Mouse (Mus musculus): ENCODE data around the gene Tigd2.
"Not testable (repeated sequence)": the region's sequence is repeated elsewhere in the genome, so short reads cannot be mapped to it uniquely, and the experiment has no call there.

The Tigd2 gene

DNA sequence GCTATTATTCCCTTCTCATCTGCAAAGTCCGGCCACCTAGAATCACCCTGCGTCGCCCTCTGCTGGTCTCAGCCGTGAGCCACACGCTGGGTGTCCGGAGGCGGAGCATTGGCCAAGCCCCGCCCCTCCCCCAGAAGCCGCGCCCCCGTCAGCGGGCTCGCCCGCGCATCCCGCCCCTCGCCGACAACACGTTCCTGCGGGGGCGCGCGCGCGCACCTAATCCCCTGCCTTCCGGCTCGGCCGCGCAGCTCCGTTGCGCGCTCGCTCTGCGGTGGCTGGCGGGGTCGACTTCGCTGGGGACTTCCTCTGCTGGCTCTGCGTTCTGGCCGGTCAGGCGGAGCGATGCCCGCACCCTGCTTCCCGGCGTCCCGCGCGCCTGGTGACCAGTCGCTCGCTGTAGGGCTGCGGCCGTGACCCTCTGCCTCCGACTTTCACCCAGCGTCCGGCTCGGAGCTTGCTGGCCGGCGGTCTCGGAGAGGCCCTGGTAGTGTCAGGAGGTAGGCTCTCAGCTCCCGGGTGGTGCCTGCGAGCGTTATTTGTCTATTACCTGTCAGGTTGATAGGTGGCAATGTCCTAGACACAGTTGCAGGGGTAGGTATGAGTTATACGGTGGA, at the start of gene Tigd2:
Gene Tigd2, plus strand, starts transcription at position 186 of the 614 bp plus-strand sequence.
- peak; percentile 93 for DNase-seq (ENCODE audit: extremely low spot score)

DNA sequence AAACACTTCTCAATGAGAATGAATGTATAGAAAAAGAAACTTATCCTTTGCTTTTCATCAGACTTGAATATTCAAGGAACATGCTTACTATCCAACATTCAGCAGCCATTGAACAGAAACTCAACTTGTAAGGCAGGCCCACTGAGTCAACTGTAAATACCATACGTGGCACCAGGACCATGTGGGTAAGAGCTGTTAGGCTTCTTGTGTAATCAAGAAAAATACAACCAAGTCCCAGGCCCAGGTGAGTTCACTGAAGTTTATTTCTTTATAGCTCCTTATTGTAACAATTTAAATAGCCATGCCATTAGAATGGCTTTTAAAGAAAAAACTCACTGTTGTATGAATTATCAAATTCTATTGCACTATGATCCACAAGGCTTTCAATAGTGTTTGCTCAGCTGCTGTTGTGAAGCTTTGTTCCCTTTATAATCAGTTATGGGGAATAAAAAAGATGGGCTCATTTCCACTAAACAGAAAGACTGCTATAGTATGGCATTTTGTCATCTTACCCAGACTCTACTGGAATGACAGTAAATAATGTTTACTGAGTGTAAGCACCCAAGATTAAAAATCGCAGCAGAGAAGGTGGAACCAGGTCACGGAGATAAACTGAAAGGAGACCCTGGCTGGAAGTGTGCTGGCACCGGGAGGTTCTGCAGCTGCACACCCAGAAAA, 46.7 kb upstream of the Tigd2 start:
- DNase-seq (ENCODE audit: extremely low spot score), result no peak

DNA sequence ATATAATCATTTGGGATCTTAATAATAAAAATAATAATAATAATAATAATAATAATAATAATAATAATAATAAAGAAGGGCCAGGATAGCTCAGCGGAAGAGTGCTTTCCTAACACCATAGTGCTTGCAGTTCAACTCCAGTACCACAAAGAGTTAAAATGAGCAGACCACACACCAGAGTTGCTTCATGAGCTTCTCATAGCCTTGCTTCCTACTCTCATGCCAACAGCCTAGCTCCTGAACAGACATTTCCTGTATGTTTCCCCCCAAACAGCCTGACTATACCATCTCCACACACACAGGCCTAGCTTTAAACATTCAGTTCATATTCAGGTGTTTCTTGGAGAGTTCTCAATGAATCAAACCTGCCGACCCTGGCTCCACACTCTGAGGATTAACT, 45.8 kb upstream of the Tigd2 start:
- DNase-seq (ENCODE audit: extremely low spot score), result no peak

DNA sequence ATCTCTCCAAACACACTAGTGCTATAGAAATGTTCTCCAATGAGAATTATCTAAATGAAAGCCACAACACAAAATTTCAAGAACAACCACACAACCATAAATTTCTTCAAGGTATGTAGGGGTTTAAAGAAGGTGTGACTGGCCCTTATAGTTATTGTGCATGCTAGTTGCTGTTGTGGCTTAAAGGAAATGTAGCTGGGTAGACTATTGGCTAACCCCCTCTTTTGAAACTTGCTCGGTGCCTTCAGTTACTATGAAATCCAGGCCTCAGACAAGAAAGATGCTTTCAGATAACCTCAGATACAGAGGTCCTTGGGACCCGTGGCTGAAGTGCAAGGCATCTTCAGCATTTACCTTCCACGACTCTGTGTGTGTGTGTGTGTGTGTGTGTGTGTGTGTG, 45.3 kb upstream of the Tigd2 start:
- no peak for DNase-seq (ENCODE audit: extremely low spot score)

DNA sequence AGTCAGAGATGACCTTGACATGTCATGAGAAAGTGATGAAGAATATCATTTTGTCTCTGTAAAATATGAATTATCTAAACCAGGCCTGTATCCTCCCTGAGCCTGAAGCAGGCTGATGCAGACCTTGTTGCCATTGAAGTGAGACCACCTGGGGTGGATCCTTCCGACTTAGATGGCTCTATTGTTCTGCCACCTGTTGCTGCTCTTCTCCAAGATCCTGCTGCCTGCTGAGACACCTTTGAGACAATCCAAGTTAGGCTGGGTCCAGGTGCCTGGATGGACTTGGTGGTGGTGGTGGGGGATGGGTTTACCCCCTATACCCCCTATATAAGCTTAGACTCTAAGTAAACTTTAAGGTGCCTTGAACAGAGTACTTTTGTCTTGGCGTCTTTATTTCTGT, 39.7 kb upstream of the Tigd2 start:
- no peak for DNase-seq (ENCODE audit: extremely low spot score)

DNA sequence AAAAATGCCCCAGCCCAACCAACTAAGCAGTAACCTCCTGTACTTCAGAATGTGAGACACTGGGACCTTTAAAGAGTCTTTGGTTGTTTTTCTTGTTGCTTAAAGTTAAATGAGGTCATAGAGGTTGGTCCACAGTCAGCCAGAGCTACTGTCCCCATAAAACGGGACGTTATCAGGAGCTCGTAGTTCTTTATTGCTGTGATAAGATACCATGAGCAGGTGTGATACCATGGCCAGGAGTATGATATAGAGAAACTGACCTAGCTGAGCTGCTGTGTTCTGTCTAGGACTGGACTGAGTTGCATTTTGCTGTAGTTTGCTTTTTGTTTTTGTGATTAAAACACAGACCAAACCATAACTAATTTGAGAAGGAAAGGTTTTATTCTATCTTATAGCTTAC, 37.4 kb upstream of the Tigd2 start:
- DNase-seq (ENCODE audit: extremely low spot score), result no peak

DNA sequence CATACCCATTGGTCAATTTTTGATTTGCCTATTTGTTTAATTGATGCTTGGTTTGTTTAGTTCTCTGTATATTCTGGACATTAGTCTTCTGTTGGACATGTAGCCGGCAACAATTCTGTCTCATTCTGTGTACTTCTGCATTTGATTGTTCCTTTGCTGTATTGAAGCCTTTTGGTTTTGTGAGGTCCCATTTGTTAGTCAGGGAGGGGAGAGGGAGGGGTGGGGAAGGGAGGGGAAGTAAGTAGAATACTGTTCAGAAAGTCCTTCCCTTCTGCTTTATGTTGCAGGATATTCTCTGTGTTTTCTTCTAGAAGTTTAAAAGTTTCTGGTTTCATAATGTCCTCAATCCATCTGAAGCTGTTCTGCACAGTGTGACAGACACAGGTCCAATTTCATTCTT, 34.7 kb upstream of the Tigd2 start:
- no peak for DNase-seq (ENCODE audit: extremely low spot score)

DNA sequence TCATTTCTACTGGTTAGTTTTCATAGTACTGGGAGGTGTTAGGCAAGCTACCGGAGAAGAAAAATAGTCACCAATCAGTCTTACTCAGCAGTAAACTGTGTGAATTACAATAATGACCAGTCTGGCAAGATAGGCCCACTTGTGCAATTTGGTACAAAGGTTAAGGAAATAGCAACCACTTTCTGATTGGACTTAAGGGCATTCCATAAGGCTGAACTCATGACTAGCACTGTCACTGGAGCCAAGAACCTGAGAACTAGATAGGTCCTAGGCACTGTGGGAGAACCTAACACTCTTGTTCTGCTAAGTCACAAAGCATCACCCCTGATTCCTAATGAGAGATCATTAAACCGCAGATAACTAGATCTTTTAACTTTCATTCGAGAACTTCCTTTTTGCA, 30.6 kb upstream of the Tigd2 start:
- DNase-seq (ENCODE audit: extremely low spot score), result no peak

DNA sequence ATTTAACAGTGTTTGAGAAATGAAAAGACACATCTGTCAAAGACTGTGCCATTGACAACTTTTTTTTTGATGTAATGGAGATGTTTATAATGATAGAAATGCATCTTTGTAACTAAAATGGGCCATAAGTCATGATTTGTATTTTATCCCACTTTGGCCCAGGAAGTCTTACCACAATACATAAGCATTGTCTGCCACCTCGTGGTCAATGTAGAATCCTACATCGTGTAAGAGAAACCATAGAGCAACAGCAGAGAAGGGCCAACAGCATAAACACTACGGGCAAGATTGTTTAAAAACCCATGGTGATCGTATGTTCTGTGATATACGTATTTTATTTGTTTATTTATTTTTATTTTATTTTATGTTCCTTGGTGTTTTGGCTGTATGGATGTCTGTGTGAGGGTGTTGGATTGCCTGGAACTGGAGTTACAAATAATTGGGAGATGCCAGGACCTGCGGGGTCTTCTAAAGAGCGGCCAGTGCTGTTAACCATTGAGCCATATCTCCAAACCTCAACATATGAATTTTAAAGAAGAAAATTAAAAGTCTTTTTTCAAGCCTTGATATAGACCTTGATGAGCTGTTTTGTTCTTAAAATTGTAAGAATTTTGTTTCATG, 28.2 kb upstream of the Tigd2 start:
- peak; percentile 50 for DNase-seq (ENCODE audit: extremely low spot score)

DNA sequence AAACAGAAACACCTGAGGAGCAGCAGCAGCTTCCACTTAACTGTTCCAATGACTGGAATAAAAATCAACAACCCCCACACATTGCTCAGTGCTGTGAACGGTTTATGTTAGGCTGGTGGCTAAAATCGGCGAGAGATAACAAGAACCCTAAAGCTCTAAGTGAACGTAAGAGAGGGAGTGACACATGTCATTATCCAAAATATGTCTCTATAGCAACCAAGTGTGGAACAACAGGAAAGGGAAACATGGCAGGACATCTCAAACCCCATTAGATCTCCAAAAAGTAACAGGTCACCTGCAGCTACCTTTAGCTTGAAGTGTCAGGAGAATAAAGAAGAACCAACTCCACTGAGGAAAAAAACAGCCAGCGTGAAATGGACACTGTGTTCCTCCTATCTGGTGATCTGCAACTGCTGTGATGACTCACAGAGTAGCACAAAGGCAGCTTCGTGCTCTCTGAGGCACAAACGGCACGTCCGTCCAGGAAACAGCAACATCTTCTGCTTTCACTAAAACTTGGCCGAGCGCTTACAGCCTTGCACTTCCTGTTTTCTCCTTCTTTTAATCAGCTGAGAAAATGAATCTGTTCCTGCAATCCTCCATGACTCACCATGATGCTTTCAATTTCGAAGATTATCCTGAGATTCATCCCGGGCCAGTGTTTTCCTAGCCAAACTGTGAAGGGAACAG, 23.5 kb upstream of the Tigd2 start:
- no peak for DNase-seq (ENCODE audit: extremely low spot score)

DNA sequence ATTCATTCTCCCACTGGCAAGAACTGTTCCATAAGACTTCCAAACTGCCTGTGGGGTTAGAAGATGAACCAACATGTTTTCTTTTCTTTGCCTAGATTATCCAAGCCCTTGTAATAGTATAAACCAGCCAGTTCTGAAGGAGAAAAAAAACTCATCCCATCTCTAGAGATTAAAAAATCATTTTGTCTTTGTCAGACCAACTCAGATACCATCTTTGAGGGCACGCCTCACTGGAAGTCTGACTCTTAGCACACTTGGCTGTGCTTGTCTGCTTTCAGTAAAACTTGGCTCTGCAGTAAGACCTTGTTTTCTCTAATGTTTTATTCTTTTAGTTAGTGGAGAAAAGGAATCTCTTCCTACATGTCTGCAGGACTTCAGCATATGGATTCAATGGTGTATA, 18.7 kb upstream of the Tigd2 start:
- DNase-seq (ENCODE audit: extremely low spot score), result no peak

DNA sequence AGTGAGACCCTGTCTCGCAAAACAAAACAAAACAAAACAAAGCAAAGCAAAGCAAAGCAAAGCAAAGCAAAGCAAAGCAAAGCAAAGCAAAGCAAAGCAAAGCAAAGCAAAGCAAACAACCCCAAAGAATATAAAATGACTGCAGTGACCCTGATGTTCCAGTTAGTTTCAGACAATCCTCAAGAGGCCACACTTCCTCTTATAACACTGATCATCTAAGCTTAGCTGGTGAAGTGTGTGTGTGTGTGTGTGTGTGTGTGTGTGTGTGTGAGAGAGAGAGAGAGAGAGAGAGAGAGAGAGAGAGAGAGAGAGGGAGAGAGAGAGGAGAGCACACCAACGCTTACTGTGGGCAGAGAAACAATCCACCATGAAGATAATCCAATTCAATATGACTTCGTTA, 14.2 kb upstream of the Tigd2 start:
- DNase-seq (ENCODE audit: extremely low spot score), result not testable (repeated sequence)

DNA sequence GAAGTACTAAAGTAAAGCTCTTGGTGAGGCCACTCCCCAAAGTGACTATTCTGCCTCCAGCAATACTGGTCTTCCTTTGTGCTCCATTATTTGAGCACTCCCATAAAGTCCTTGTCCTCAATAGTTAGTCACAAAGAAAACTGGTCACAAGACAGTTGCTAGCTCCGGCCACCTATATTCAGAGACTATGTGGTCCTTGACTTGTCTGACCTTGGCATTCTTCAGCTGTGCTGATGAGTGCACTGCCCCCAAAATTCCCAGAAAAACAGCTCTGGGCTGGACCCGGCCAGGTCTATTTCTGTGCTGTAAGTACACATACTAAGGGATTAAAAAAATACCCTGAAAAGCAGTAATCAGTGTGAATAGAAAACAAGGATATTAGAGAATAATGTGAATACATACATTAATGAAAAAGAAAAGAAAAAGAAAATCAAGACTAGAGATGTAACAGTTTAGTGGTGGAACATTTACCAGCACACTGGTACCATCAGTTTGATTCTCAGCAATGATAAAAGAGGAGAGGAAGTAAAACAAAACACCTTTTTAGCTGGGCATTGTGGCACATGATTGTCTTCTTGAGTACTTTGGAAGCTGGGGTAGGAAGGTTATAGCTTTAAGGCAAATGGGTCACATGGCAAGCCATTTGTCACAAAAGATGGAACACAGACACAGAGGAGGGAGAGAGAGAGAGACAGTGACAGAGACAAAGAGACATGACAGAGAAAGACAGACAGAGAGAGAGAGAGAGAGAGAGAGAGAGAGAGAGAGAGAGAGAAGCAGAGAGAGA, 12.6 kb upstream of the Tigd2 start:
- no peak for DNase-seq (ENCODE audit: extremely low spot score)

DNA sequence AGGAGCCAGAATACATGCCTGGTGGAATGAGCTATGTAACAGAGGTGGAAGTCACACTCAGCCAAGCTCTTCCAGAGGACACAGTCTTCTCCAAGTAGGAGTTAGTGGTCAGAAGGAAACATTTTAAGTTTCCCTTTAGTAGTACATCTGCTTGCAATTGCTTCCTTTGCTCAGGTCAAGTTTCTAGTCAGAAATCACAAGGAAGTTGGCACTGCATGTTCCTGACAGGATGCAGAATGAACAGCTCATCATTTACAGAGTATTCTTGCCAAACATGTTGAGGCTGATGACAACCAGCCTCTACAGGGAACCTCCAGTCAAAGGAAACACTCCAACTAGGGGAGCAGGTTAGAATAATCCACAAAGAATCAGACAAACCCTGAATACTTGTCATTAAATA, 11.9 kb upstream of the Tigd2 start:
- DNase-seq (ENCODE audit: extremely low spot score), result no peak

DNA sequence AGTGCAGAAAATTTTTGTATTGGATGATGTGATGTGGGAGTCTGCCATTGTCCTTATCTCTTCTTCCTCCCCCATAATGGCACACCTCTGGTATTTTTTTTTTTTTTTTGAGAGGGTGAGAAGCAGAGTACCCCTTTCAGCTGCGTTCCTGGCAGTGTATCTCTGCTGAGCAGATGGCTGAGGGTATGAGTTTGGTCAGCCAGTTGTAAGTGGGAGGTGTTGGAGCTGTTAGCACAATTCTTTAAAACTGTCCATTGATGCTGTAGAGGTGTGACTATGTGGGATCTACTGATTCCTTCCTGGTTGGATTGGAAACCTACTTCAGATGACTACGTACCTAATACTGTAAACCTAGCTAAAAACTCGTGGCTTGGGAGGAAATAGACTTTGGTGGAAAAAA, 10.3 kb upstream of the Tigd2 start:
- no peak for DNase-seq (ENCODE audit: extremely low spot score)

DNA sequence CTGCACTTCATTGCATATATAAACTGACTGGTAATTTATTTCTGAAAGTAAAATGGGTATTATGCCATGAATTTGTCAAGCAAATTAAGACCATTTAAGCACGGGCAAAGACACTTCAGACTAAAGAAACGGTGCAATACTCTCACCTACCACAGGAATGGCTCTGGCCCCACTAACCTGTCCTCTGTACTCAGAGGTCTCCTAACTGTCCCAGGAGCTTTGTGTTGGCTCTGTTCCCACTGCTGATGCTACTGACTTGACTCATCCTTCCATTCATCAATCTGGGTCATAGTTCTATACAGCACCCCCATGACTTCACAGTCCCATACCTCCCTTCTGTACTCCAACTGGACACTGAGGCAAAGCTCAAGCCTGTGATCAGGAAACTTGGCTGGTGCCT, 9.6 kb upstream of the Tigd2 start:
- DNase-seq (ENCODE audit: extremely low spot score), result no peak

DNA sequence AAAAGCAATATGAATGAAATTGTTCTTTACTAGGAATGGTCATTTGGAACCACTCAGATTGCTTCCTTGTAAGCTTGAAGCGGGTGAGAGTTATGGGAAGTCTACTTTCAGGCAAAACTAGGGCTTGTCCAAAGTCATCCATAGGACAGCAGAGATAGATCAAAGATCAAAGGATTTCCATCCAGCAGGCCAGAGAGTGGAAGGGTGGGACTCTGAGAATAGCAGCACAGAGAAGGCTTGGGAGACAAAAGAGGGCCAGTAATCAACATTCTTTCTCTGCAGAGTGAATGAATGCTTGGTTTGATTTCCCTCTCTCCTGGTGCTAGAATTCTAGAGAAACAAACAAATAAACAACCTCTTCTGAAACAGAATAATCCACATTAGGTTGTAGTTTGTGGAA, 1.1 kb upstream of the Tigd2 start:
- no peak for DNase-seq (ENCODE audit: extremely low spot score)

DNA sequence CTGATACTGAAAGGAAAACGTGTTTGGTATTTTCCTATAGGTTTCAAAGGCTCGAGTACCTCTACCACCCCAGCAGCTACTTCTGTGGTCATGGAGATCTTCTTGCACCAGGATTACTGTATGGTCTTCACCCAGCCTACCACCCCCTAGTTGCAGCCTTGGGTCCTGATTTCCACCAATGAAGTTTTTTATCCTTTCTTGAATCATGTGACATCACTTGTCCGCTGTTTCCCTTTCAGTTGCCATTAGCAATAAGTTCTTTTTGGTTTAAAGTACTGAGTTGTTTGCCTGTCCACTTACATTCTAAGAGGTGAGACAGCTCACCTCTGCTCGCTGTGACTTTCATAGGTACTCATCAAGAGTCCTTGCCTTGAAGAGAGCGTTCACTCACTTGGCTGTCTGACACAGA, 633 bp downstream of the Tigd2 start:
- no peak for DNase-seq (ENCODE audit: extremely low spot score)

DNA sequence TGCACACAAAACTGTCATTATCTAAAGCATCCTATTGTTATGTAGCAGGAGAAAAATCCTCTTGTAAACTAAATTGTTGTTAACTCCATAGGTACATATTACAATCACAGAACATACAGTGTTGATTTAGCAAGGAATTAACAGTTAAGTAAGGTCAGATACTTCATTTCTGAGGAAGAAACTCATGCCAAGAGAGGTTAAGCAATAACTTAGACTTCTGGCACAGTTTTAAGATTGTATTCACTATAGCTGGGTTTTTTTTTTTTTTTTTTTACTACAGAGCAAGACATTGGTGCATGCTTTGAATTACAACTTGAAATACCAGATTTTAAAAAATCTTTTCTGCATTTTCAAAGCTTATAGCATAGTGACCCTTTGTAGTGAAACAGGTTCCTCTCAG, 24.5 kb downstream of the Tigd2 start:
- no peak for DNase-seq (ENCODE audit: extremely low spot score)

DNA sequence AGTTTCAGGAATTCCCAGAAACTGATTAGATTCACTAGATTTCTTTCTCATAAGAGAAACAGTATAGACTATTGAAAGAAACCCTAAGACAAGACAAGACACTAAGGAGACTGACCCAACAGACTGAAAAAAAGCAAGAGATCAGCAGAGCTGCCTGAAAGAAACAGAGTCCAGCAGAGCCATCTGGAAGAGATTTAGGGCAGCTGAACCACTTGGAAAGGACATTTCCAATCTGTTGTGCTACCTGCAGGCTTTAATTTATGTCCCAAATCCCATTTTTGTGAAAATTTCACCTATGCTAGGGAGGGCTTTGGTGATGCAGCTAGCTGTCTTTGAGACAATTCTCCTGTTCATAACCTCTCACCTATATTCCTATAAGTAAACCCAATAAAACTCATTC, 25.0 kb downstream of the Tigd2 start:
- DNase-seq (ENCODE audit: extremely low spot score), result no peak

DNA sequence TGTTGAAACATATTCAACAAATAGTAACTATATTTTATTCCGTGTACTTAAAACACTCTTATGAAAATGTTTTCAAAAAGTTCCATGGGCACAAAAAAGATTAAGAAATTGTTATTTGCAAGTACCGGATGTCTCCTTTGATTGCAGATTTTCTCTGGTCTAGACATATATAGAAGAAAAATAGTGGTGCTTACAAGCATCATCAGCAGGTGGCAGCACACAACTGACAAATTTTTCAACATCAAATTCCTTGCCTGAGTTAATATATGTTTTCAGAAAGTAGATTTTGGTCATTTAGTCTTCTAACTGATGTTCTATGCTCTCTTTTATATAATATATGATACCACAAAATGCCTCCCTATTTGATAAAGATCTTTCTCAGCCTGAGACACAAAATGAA, 41.0 kb downstream of the Tigd2 start:
- peak; percentile 17 for DNase-seq (ENCODE audit: extremely low spot score)

DNA sequence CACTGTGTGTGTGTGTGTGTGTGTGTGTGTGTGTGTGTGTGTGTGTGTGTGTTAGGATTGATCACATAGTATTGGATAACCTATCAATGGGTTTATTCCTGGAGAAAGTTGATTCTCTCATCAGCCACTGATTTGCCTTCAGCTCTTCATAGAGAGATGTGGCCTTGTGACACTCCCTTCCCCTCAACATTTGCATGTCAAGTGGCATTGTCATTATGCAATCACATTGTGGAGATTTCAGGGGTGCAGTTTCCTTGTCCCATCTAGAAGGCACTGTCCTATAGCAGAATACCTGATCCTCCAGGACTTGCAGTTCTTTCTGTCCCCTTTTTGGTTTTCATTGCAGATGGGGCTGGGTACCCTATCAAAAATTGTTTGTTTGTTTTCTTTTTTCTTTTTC, 41.9 kb downstream of the Tigd2 start:
- no peak for DNase-seq (ENCODE audit: extremely low spot score)
